Mouse (Mus musculus) heart, adult 18-20 months (tissue): Measurements from ENCODE around the gene Spr. TPM values are rescaled to one million over a fixed set of nuclear protein-coding genes. Genes with fewer than 3 reads are reported as not detected.
"Not testable (repeated sequence)": the region's sequence is repeated elsewhere in the genome, so short reads cannot be mapped to it uniquely, and the experiment has no call there.

Experiments
- DNase-seq, 2 experiments: peaks; one replicate each; pipeline ENCODE4 v3.0.0; 2021 to 2022; ENCODE audit warnings: mixed read lengths in 1 of 2
- total RNA-seq, 2 experiments: library from RNA; stranded (reverse); gene quantifications; 2 replicates each; pipeline ENCODE4 v1.2.3; 2021

Gene Spr
- total RNA-seq, 2 experiments from 2014 or later, result 97.0 to 109 TPM

- DNase-seq, result not testable (repeated sequence)
Measured at GRCm38 (mm10) chr6:85132237-85132636, 5.3 kb downstream of the Spr start.

GRCm38 (mm10) chr6:85131673-85132072, 5.9 kb downstream of the Spr start:
- DNase-seq, result peak; percentile 63 to 85

GRCm38 (mm10) chr6:85117545-85118511, 19.7 kb downstream of the Spr start:
- DNase-seq, result peak; percentile 56 to 73

GRCm38 (mm10) chr6:85105033-85105615, 32.4 kb downstream of the Spr start:
- no peak for DNase-seq

- DNase-seq, result no peak
Measured at GRCm38 (mm10) chr6:85103321-85103720, 34.2 kb downstream of the Spr start.

GRCm38 (mm10) chr6:85096441-85096840, 41.1 kb downstream of the Spr start:
- DNase-seq, result no peak

GRCm38 (mm10) chr6:85087425-85087824, 50.1 kb downstream of the Spr start:
- no peak for DNase-seq

- peak in 1 of 2 experiments; percentile 4 for DNase-seq
Measured at GRCm38 (mm10) chr6:85086645-85087044, 50.9 kb downstream of the Spr start.

Other genes with a start within 250 kb of the Spr start
- 10 to 100 TPM; 18.9 to 20.2 TPM for gene Exoc6b, start 68.3 kb downstream of the Spr start, total RNA-seq
- not detected for gene Emx1, start 49.7 kb upstream of the Spr start, total RNA-seq
- 1 to 10 TPM; 2.8 to 5.7 TPM for gene Sfxn5, start 195.7 kb upstream of the Spr start, total RNA-seq
- 10 to 100 TPM; 56.3 to 75.5 TPM for gene Rab11fip5, start 236.9 kb upstream of the Spr start, total RNA-seq